Mouse (Mus musculus): ENCODE measurements around the gene Ift57. TPM values are rescaled to one million over a fixed set of nuclear protein-coding genes. Genes with fewer than 3 reads are reported as not detected.

Ift57 gene
- polyA plus RNA-seq, 1 experiment from 2014 or later = 39.1 TPM

- no peaks in the 10 kb centered on the region for H3K27me3 ChIP-seq (ENCODE audit: control insufficient read depth, insufficient read depth, low read length)
- ATAC-seq (ENCODE audit: low FRiP score) (no peak), DNase-seq (ENCODE audit: low spot score) (no peak)
- H3K4me3 ChIP-seq (replicated peaks; ENCODE audit: low read length) = no peak overlapping the region
- H3K9me3 ChIP-seq (ENCODE audit: control insufficient read depth, low read length) = no peaks in the 10 kb centered on the region
- peaks cover 20% of the 10 kb centered on the region for H3K4me1 ChIP-seq (replicated peaks; ENCODE audit: control insufficient read depth, insufficient read depth, low read length)
- H3K36me3 ChIP-seq (replicated peaks; ENCODE audit: control insufficient read depth, insufficient read depth) = no peaks in the 10 kb centered on the region
- WGBS = 84% methylated on average over 18 of the region's 18 CpGs
- H3K4me2 ChIP-seq (replicated peaks) = no peak overlapping the region
- H3K27ac ChIP-seq = no peak overlapping the region
- H3K9ac ChIP-seq = no peak overlapping the region
Observed at GRCm38 (mm10) chr16:49807862-49808430, 108.9 kb downstream of the Ift57 start.

GRCm38 (mm10) chr16:49811897-49812296 lies 112.9 kb downstream of the Ift57 start:
- WGBS = 92% methylated on average over 2 of the region's 2 CpGs
- no peak for DNase-seq (ENCODE audit: low spot score)
- Histone ChIP-seq H3K9me3 (ENCODE audit: control insufficient read depth, low read length) (no peaks in the 10 kb centered on the region), H3K27me3 (ENCODE audit: control insufficient read depth, insufficient read depth, low read length) (no peaks in the 10 kb centered on the region), H3K4me3 (replicated peaks; ENCODE audit: low read length) (no peak overlapping the region), H3K4me1 (replicated peaks; ENCODE audit: control insufficient read depth, insufficient read depth, low read length) (no peaks in the 10 kb centered on the region), H3K36me3 (replicated peaks; ENCODE audit: control insufficient read depth, insufficient read depth) (no peaks in the 10 kb centered on the region), H3K27ac (no peak overlapping the region), H3K4me2 (replicated peaks) (no peak overlapping the region), H3K9ac (no peak overlapping the region)
- no peak for ATAC-seq (ENCODE audit: low FRiP score)

GRCm38 (mm10) chr16:49812821-49813616 lies 114.0 kb downstream of the Ift57 start:
- ATAC-seq (ENCODE audit: low FRiP score) = no peak
- WGBS = 75% methylated on average over 10 of the region's 10 CpGs
- DNase-seq (ENCODE audit: low spot score) = no peak

GRCm38 (mm10) chr16:49814419-49814818 lies 115.4 kb downstream of the Ift57 start:
- no peak overlapping the region for H3K4me2 ChIP-seq (replicated peaks)
- H3K9ac ChIP-seq = no peak overlapping the region
- H3K4me1 ChIP-seq (replicated peaks; ENCODE audit: control insufficient read depth, insufficient read depth, low read length) = no peaks in the 10 kb centered on the region
- no peak overlapping the region for H3K27ac ChIP-seq
- WGBS = 77% methylated on average over 4 of the region's 4 CpGs
- no peak for DNase-seq (ENCODE audit: low spot score)
- no peak for ATAC-seq (ENCODE audit: low FRiP score)
- no peaks in the 10 kb centered on the region for H3K36me3 ChIP-seq (replicated peaks; ENCODE audit: control insufficient read depth, insufficient read depth)
- no peaks in the 10 kb centered on the region for H3K9me3 ChIP-seq (ENCODE audit: control insufficient read depth, low read length)
- H3K27me3 ChIP-seq (ENCODE audit: control insufficient read depth, insufficient read depth, low read length) = no peaks in the 10 kb centered on the region
- H3K4me3 ChIP-seq (replicated peaks; ENCODE audit: low read length) = no peak overlapping the region

More at GRCm38 (mm10) chr16:49812821-49813616, 114.0 kb downstream of the Ift57 start:
- no peak overlapping the region for H3K9ac ChIP-seq
- no peaks in the 10 kb centered on the region for H3K27me3 ChIP-seq (ENCODE audit: control insufficient read depth, insufficient read depth, low read length)
- H3K4me1 ChIP-seq (replicated peaks; ENCODE audit: control insufficient read depth, insufficient read depth, low read length) = no peaks in the 10 kb centered on the region
- no peaks in the 10 kb centered on the region for H3K9me3 ChIP-seq (ENCODE audit: control insufficient read depth, low read length)
- H3K4me2 ChIP-seq (replicated peaks) = no peak overlapping the region
- H3K36me3 ChIP-seq (replicated peaks; ENCODE audit: control insufficient read depth, insufficient read depth) = no peaks in the 10 kb centered on the region
- no peak overlapping the region for H3K4me3 ChIP-seq (replicated peaks; ENCODE audit: low read length)
- no peak overlapping the region for H3K27ac ChIP-seq

Other genes with a start within 250 kb of the Ift57 start
- 152 and 167 TPM in 2 replicates for gene Cd47, start 101.3 kb downstream of the Ift57 start, polyA plus RNA-seq (2014; fragmentation: Nextera tagmentation; extraction: Ambion mirVana)

Data from hindbrain, embryonic 14.5 days (tissue).